Mouse (Mus musculus) heart, postnatal 0 days (tissue): Measurements from ENCODE around the gene Polr1d.

Experiments used
- CTCF ChIP-seq: IDR thresholded peaks from 2 replicates; pipeline ENCODE4 v1.5.1; 2016; ENCODE audit warnings: antibody characterized with exemption, control low read depth, low read depth
- EP300 ChIP-seq: IDR thresholded peaks from 2 replicates; pipeline ENCODE4 v1.6.1; 2016; ENCODE audit warnings: antibody characterized with exemption, low read depth

GRCm38 (mm10) chr5:147073805-147074204, 3.0 kb upstream of the Polr1d start:
- TF ChIP-seq CTCF (no peak), EP300 (no peak)
